Mouse (Mus musculus): ENCODE data around the gene Erbb4.

Gene Erbb4

GRCm38 (mm10) chr1:68106543-68106860 is 1001.4 kb downstream of the Erbb4 start:
- in situ Hi-C loops (cut with MseI, MboI), result loop anchor here (25.0 kb wide), 1 partner anchor 1031 kb away; no protein-coding TSS in a partner anchor

DNA sequence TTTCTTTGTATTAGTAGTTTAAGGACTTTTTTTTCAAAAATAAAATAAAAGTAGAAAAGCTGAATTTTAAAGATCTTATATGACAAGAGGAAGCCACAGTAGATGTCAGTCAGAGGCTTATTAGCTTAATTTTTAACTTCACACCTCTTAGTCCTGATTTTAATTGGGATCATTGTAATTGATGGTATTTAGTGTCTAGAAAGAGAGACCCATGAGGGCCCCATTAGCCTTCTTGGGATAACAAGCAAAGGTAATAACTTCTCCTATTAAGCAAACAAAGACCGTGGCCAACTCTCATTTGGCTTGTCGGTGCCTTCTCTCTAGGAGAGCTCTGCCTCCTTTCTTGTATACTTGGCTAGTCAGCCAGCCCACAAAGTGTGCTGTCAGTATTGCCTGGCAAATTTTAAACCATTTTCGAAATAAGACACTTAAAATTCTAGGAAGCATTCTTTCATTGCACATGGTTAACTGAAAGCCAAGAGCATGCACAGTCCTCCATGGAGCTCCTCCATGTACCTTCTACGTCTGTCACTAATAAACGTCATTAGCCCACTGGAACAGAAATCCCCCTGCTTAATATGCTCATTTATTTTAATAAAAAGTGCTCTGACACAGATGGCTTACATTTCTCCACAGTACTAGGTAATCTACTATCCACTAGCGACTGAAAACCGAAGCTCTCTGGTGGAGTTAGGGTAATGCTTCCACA is 1001.9 kb downstream of the Erbb4 start:
- in situ Hi-C loops (cut with MseI, MboI), result loop anchor here (25.0 kb wide), 1 partner anchor 1031 kb away; no protein-coding TSS in a partner anchor

GRCm38 (mm10) chr1:68089623-68090022 is 1018.2 kb downstream of the Erbb4 start:
- in situ Hi-C loops (cut with MseI, MboI), result no loop called here

DNA sequence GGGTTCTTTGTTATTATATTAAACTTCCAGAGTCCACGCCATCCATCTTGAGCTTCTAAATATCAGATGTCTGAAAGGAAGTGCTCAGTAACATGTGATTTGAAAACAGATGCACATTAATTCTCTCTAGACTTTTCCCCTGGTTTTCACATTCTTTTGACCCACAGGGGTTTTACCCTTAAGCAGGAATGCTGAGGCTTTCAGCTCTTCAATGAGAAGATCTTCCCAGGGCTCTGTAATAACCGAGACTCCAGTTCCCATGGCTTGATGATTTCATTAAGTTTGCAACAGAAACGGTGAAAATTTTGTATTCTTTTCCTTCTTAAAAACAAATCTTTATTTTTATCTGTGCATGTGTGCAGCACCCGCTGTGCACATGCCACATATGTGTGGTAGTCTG is 1051.4 kb downstream of the Erbb4 start:
- in situ Hi-C loops (cut with MseI, MboI), result no loop called here

- in situ Hi-C loops (cut with MseI, MboI), result no loop called here
Observed at GRCm38 (mm10) chr1:68054715-68055114, 1053.1 kb downstream of the Erbb4 start.

DNA sequence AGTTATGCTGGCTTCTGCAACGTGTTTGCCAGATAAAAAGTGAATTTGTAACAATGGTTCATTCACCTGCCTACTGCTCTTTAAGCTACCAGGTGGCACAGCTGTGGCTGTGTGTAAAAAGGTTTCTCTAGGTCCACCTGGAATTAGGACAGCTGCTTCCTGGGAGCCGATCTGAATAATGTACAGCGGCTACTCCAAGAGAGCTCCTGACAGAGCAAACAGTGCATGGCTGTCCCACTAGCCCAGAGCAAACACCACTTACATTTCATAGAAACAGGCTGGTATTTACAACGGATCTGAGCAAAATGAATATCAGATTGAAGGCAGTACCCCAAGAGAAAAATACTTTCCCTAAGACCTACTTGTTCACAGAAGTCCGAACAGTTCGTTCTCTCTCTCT is 1058.0 kb downstream of the Erbb4 start:
- in situ Hi-C loops (cut with MseI, MboI), result no loop called here

DNA sequence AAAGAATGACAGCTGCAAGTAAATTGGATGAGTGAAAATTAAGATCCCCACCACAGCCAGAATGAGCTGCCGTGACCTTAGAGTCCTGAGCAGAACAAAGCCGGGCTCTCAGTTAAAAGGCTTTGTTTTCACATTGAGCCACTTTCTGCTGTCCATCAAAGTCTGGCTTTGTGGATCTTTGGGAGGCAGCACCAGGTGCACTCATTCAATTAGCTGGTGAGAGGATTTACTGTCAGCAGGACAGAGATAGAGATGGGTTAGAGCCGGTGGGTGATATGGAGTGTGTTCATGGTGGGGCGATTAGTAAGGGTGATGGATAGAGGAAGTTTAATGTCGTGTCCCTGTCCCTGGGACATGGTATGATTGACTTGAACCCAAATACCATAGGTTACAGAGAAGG is 1060.7 kb downstream of the Erbb4 start:
- in situ Hi-C loops (cut with MseI, MboI), result no loop called here

GRCm38 (mm10) chr1:68046551-68046970 is 1061.3 kb downstream of the Erbb4 start:
- in situ Hi-C loops (cut with MseI, MboI), result no loop called here

- in situ Hi-C loops (cut with MseI, MboI), result no loop called here
Observed at GRCm38 (mm10) chr1:68024086-68024940, 1083.5 kb downstream of the Erbb4 start.

- in situ Hi-C loops (cut with MseI, MboI), result no loop called here
Observed at GRCm38 (mm10) chr1:68020020-68020419, 1087.8 kb downstream of the Erbb4 start.

GRCm38 (mm10) chr1:68019618-68020017 is 1088.2 kb downstream of the Erbb4 start:
- in situ Hi-C loops (cut with MseI, MboI), result no loop called here
